Mouse (Mus musculus) gastrocnemius, postnatal 4 days (tissue): ENCODE results near the gene Tomm40. TPM values are rescaled to one million over a fixed set of nuclear protein-coding genes. Genes with fewer than 3 reads are reported as not detected.
A peak's percentile ranks its signal among the peaks of the same experiment; 100 is the strongest.
"Not testable (repeated sequence)": the region's sequence is repeated elsewhere in the genome, so short reads cannot be mapped to it uniquely, and the experiment has no call there.

Source experiments
- DNase-seq, 2 experiments: peaks; one replicate each; pipeline ENCODE4 v3.0.0; 2021 to 2022; ENCODE audit warnings: low spot score in 2 of 2, mixed read lengths in 2 of 2
- total RNA-seq, 2 experiments: library from RNA; stranded (reverse); gene quantifications; 2 replicates each; pipeline ENCODE4 v1.2.3; 2021

Tomm40 gene
- total RNA-seq, 2 experiments from 2014 or later = 68.4 to 72.0 TPM

DNA sequence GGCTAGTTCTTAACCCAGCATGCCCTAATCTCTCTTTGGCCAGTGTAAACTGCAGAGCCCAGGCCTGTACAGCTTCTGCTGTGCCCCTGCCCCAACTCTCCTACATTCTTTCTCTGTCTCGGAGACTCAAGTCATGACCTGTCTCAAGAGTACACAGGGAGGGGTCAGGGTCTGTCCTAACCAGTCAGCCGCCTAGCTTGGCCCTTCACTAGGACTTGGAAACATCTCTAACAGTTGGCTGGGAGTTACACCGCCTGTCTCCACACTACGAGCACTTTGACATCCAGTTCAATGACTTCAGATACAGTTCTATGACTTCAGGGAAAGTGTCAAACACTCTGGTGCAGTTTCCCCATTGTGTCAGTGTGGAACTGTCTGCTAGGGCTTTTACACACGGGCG lies 23.8 kb downstream of the Tomm40 start:
- DNase-seq = no peak

DNA sequence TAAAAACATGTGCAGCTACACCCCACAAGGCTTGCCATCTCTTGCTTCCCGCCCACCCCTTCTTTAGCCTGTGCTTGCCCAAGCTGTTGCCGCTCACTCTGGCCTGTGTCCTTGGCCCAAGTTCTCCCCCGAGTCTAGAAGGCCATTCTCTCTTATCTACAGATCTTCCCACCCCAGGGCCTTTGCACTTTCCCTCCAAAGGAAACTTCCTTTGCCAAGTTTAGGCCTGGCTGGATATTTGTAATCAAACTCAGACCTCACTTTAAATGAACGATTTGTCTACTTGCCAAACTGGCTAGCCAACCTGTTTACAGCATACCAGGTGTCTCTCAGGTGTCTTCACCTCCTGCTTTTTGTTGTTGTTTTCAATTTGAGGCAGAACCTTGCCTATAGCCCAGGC lies 24.4 kb downstream of the Tomm40 start:
- DNase-seq = no peak

DNA sequence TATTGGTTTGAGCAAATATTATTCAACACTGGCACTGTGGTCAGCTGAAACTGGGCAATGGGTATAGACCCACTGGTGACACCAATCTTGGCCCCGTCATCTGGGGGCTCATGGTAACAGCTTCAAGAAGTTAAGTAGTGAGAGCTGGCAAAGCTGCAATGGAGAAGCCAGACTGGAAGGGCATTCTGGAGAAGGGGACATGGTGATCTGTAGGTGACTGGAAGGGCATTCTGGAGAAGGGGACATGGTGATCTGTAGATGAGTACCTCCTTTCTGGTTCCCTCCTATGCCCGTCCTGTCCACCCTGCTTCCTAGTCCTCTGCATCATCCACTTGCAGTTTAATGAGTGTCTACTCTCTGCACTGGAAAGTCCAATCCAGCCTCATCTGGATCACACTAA lies 26.6 kb downstream of the Tomm40 start:
- no peak for DNase-seq

DNA sequence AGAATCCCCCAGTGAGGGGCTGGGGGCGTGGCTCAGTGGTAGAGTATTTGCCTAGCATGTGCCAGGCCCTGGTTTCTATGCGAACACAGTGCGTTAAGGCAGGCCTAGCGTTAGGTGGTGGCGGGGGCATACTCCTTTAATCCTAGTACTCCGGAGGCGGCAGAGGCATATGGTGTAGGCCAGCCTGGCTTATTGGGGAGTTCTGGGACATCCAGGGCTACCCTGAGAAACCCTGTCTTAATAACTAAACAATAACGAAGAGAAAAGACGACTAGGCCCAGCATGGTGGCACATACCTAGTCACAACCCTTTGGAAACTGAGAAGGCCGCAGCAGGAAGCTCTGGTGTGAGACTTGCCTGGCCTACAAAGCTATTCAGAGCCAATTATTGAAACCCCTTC lies 27.1 kb downstream of the Tomm40 start:
- no peak for DNase-seq

DNA sequence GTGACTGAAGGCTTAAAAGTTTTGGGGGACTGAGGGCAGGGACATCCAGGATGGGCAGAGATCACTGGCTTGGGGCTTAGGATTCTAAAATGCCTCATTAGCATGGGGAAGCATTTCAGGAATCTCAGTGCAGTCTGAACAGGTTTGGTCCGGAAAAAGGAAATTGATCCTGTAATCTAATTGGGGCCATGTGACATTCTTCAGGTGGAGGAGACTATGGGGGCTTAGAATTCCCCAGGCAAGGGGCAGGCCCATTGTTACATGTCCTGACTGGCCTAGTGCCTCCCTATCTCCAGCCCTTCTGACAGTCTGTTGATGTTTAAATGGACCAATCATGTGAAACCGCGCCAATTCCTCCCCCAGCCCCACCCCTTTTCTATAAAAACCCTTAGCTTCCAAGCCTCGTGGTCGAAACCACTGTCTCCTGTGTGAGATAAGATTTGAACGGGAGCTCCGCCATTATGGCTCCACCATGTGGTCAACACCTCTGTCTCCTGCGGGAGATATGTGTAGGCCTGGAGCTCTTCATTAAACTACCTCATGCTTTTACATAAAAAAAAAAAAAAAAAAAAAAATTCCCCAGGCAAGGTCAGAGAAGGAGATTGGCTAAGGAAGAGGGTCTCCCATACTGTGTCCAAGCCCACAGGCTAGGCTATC lies 28.2 kb downstream of the Tomm40 start:
- DNase-seq = not testable (repeated sequence)

DNA sequence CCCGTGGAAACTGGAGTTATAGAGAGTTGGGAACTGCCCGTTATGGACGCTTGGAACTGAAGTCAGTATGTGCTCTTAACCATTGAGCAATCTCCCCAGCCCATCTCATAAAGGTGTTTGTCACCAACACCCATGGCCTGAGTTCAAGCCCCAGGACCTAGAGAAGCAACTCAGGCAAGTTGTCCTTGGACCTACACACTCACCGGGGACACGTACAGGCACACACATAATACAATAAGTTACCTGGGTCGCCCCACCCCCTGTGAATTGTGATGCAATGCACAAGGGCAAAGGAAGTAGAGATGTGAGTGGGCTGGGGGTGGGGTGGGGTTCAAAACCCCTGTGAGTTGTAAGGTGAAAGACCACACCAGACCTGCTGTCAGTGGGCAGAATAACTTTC lies 28.7 kb downstream of the Tomm40 start:
- no peak for DNase-seq

DNA sequence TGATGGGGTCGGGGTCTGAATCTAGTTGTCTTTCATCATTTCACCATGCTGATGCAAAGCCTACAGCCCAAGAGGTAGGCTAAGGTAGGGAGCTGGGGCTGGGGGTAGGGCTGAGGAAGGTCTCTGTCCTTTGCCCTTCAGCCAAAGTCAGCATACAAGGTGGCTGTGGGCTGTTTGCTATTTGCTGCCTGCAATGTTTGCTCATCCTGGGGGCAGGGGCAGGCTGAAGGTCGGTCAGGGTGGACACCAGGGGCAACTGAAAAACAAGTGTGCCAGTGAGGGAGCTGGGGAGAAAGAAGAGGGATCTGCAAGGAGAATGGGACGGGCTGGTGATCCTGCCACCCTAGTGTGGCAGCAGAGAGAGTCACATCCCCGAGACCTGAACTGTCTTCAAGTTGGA lies 29.9 kb downstream of the Tomm40 start:
- no peak for DNase-seq

DNA sequence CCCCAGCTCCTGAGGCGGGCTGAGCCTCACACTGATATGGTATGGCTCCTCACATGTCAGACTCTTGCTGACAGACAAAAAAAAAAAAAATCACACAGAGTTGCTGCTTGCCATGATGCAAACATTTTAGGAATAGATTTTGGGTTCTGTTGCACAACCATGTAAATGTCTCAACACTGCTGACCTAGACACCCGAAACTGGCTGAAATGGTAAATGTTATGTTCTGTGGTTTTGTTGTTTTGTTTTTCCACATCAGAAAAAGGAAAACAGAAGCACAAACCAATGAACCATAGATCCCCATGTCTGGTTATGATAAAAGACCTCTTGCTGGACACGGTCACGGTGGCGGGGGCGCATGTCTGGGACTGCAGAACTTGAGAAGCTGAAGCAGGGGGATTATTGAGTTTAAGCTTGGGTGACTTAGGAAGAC lies 31.5 kb downstream of the Tomm40 start:
- no peak for DNase-seq

DNA sequence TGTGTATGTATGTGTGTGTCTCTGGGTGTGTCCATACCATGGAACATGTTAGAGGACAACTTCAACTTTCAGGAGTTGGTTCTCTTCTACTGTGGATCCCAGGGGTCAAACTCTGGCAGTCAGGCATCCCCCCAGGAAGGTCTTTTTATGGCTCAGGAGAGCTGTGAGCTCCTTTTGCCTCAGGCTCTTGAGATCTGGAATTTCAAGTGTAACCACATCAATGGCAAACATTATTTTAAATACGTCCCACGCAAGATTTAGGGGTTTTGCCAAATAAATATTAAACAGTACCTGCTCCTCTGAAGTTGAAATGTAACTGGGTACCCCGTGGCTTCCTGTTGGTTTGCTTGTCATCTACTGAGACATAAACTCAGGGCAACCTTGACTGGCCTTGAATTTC lies 32.3 kb downstream of the Tomm40 start:
- DNase-seq = no peak

DNA sequence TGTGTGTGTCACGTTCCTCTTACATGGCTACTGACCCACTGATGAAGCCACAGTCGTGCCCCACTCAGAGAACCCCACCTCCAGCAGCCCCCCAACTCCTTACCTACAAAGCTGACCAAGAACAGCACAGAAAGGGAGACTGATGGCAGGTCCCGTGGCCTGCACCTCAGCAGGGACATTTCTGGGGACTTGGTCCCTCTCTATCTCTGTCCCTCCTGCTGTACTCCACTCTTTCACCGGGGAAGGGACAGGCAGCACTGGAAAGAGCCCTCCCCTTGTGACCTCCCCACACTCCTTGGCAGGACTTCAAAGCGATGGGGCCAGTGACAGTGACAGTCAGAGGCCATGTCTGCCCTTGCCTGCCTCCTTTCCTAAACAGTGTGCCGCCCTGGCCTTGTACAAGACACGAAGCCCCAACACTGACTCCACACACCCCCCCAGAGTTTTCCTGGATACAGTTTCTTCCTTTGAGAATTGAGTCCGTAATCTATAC lies 34.0 kb downstream of the Tomm40 start, which contains the start of the genes Gm44805 and Apoc4:
Gm44805 (minus strand) TSS at position 222 of the 493 bp plus-strand sequence.
Apoc4 (minus strand) TSS at position 278 of the 493 bp plus-strand sequence.
- no peak for DNase-seq

DNA sequence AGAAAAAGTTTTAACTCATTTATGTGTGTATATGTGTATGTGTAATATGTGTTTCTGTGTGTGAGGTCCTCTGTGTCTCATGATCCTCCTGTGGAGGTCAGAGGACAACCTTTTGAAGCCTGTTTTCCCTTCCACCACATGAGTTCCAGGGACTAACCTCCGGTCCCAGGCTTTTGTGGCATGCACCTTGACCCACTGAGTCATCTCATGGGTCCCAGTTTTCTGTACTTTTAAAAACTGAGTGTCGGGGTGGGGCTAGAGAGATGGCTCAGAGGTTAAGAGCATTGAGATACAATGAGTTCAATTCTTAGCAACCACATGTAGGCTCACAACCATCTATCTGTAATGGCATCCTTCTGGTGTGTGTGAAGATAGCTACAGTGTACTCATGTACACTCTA lies 34.5 kb downstream of the Tomm40 start:
- DNase-seq = no peak

DNA sequence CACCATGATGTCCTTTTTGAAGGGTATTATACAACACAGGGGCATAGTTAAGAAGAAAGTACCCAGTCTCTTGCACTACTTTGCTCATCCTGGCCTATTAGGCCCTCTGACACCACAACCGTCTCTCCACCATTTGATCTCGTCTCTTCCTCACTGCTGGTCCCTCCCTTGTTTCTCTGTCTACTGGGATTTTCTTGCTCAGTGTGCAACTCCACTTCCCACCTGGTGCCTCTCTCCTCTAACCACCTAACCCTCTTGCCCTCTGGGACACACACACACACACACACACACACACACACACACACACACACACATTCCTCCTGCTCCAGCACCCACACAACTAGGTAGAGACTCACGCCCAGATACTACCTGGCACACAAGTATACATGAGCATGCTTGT lies 36.3 kb downstream of the Tomm40 start:
- DNase-seq = no peak

DNA sequence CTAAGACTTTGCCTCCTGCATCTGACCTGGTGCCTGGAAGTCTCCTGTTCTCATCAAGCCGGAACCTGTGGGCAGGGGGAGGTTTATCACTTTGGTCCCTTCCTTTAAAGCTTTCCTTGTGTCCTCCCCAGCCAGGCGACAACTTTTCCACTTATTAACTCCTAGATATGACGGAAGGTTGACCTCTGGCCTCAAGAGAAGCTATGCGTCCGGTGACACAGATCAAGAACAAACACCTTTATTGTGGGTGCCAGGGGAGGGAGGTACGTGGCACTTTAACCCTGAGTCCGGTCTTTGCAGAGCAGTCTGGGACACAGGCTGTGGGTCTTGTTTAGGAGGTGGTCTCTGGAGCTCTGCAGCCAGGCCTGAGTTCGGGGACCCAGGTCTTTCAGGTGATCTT lies 37.4 kb downstream of the Tomm40 start, which contains the start of gene Apoc2:
Apoc2 (minus strand) TSS at position 70 of the 400 bp plus-strand sequence.
- DNase-seq = no peak

DNA sequence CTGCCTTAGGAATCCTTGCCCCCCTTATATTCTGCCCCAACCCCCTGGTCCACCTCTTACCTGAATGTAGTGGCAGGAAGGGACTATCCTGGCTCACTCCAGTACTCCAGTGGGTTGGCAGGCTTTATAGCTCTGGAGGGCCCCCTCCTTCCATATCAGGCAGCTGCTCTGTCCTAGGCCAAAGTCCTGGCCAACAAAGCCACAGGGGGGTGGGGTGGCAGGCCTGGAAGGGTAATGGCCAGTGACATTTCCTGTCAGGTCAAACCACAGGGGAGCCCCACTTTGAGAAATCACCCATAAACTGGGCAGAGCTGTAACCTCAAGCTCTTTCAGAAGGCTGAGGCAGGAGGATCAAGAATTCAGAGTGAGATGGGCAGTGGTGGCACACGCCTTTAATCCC lies 38.6 kb downstream of the Tomm40 start:
- DNase-seq = no peak

DNA sequence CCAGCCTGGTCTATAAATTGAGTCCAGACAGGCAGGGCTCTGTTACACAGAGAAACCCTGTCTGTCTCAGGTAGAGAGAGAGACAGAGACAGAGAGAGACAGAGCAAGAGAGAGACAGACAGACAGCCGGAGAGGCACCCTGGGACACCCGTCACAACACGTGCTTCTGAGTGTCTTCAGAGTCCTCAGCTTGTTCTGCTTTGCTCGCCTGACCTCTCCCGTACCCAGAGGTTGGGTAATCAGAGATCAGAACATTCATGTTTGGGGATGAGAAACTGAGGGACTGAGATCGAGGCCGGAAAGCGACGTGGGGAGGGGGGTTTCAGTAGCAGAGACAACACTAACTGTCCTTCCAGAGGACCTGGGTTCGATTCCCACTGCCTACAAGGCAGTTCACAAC lies 39.4 kb downstream of the Tomm40 start:
- DNase-seq = no peak

DNA sequence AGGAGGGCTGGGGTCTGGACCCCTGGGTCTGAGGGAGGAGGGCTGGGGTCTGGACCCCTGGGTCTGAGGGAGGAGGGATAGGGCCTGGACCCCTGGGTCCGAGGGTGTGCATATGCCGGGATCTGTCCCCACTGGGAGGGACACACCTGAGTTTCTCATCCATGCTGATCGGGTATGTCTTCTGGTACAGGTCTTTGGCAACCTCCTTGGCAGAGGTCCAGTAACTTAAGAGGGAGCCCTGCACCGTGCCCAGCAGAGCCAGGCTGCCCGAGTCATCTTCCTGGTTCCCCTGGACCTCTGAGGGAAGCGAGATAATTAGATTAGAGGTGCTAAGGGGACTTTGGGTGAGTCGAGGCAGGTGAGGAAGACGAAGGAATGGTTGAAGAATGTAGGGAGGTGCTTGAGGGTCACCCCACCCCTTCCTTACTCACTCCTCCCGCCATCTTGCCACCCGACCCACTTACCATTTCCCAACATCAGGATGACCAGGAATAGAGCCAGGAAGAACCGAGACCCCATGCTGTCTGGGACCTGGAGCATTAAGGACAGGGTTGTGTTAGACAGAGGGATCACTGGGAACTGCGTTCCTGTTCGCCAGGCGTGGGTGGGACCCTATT lies 42.0 kb downstream of the Tomm40 start:
- DNase-seq = no peak

DNA sequence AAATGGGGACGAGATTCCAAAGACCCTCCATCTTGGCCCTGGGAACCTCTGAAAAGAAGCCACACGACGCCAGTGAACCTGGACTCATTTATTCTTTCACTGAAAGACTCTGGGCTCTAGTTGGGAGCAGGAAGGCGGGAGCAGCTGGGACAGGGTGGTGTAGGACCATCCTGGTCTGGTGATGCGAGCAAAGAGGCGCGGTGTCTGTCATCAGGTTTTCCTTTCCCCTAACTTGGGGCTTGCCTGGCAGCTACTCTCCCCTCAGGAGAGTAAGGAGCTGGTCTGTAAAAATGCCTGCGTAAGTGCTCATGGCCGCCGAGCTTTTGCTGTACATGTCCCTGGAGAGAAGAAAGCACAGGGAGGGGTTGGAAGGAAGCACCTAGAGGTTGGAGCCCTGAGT lies 43.7 kb downstream of the Tomm40 start:
- no peak for DNase-seq

DNA sequence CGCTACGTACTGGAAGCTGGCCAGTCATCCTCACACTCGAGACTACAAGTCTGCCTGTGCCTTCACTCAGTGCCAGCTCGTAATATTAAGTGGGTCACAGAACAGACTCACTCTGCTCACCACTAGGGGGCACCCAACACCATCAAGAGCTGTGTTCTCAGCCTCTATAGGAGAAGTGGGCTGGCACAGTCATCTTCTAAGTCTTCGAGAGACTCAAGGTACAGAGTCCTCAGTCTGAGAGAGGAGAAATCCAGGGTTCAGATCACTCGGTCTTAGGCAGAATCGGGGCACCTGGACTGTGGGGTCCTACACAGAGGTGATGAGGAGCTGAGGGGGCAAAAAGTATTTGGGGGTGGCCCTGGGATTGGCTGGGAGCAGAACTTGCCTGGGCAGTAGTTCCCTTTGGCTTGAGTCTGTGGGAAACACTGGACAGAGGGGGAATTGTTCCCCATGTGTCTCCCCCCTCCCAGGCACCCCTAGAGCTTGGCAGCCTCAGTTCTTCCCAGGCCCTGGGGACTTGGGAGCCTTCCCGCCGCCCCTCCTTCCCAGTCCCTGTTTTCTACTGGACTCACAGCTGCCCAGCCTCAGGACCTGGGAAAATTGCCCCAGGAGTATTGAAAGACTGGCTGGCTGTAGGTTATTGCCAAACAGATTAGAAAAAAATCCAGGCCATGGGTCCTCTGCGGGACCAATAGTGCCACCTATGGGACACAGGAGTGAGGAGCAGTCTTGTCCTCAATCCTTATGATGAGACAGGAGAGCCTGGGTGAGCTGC lies 46.1 kb downstream of the Tomm40 start:
- peak; percentile 77 to 91 for DNase-seq

DNA sequence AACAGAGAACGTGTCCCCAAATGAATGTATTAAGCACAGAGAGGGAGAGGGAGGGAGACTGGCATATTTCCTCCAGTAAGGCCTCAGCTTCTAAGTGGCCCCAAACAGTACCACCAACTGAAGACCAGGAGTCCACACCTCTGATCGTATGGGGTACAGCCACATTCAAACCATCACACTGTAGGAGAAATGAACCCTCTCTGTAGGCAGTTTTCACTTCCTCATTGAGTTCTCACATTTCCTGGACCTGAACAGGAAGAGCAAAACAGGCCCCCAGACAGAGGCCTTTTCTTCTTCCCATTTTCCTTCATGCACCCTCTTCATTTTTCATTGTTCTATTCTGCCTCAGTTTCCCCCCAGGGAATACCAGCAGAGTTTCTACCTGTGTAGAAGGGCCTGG lies 47.8 kb downstream of the Tomm40 start:
- no peak for DNase-seq

DNA sequence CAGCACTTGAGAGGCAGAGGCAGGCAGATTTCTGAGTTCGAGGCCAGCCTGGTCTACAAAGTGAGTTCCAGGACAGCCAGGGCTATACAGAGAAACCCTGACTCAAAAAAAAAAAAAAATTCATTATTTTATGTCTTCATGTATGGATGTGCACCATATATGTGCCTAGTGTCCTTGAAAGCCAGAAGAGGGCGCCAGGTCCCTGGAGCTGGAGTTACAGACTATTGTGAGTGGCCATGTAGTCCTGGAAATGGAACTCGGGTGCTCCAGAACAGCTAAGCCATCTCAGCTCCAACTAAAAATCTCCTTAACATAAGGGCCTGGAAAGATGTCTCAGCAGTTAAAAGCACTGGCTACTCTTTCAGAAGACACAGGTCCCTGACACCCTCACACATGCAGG lies 48.5 kb downstream of the Tomm40 start:
- no peak for DNase-seq

DNA sequence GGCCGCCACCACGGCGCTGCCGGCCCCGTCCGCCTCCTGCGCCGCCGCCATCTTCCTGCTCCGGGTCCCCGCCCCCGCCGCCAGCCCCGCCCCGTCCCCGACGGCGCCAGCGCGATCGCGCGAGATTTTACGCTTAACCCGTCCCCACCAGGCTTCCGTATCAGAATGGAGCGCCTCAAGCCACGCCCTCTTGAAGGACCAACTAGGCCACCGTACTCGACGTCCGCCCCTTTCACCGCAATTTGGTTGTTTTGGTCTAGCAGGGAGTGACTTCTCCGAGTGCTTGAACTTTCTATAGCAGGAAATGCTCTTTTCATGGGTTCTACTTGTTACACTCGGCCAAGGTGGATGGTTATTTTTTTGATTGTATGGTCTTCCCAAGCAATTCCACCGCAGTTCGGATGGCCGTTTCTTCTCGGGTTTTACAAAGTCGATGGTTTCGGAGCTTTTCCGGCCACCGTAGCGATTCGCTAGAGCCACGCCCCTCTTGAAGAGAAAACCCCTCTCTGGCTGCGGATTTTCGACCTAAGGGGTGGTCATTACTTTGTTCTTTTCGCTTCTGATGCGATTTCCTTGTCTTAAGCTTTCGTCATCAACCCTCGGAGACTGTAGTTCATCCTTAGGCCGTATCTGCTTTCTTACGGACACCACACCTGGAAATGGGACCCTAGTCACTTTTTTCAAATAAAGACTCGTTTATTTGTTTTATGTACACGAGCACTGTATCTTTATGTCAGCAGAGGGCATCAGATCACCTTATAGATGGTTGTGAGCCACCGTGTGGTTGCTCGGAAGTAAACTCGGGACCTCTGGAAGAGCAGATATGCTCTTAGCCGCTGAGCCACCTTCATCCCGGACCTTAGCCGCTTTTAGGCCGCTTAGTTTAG lies 50.0 kb downstream of the Tomm40 start, which contains the start of gene Clptm1:
Clptm1 (minus strand) TSS at position 79 of the 887 bp plus-strand sequence.
- DNase-seq = peak; percentile 94 to 97
